Mouse (Mus musculus): Measurements from ENCODE around the gene Atp2a1.

GRCm38 (mm10) chr7:126466116-126466515 lies 3.2 kb upstream of the Atp2a1 start:
- TF ChIP-seq POLR2A (IDR thresholded peaks at IDR 0.05; ENCODE audit: low read depth, low read length) (no peak), CTCF (conservative IDR thresholded peaks at IDR 0.05 in 1 of 2, IDR thresholded peaks at IDR 0.05 in 1 of 2; ENCODE audit: low read depth in 2 of 2, low read length in 2 of 2) (no peak), POLR2AphosphoS2 (IDR thresholded peaks at IDR 0.05; ENCODE audit: low read depth, low read length) (no peak), E2F4 (IDR thresholded peaks at IDR 0.05; ENCODE audit: insufficient replicate concordance, low read depth, low read length) (no peak), ZNF384 (IDR thresholded peaks at IDR 0.05; ENCODE audit: low read depth, low read length) (no peak), ZKSCAN1 (IDR thresholded peaks at IDR 0.05; ENCODE audit: borderline replicate concordance, low read depth, low read length) (no peak), NRF1 (IDR thresholded peaks at IDR 0.05; ENCODE audit: low read depth, low read length) (no peak), ZC3H11A (IDR thresholded peaks at IDR 0.05; ENCODE audit: low read depth, low read length) (no peak), CHD2 (IDR thresholded peaks at IDR 0.05; ENCODE audit: low read length) (no peak)

Data from CH12.LX (cell line).